Mouse (Mus musculus) kidney, postnatal 0 days (tissue): ENCODE results near the gene Adam33. TPM values are rescaled to one million over a fixed set of nuclear protein-coding genes. Genes with fewer than 3 reads are reported as not detected.

Source experiments
- ATAC-seq: fragments of 200-750 bp; cut with Nextera tagmentation; replicated peaks from 2 replicates; pipeline ENCODE4 v1.8.0; 2017; ENCODE audit warnings: low read depth, moderate number of reproducible peaks, moderate TSS enrichment, moderate library complexity; ENCODE audit not compliant: low FRiP score
- DNase-seq: peaks from one replicate; pipeline ENCODE4 v3.0.0-alpha.2; 2016; ENCODE audit warnings: low spot score
- H3K27ac ChIP-seq: fragments of 300-500 bp; sonication (generic); 2 replicates; pipeline ENCODE4 v1.5.1; 2014; ENCODE audit warnings: mild to moderate bottlenecking
- H3K27me3 ChIP-seq: fragments of 300-500 bp; sonication (generic); 2 replicates; pipeline ENCODE4 v1.6.1; 2014; ENCODE audit warnings: low read length, mixed read lengths; ENCODE audit not compliant: insufficient read depth
- H3K36me3 ChIP-seq: fragments of 300-500 bp; sonication (generic); 2 replicates; pipeline ENCODE4 v1.6.1; 2014; ENCODE audit warnings: low read length, mixed read lengths; ENCODE audit not compliant: insufficient read depth
- H3K4me1 ChIP-seq: fragments of 300-500 bp; sonication (generic); replicated peaks from 2 replicates; pipeline ENCODE4 v1.6.1; 2014; ENCODE audit warnings: antibody characterized with exemption, low read length, mixed read lengths; ENCODE audit not compliant: insufficient read depth
- H3K4me2 ChIP-seq: fragments of 300-500 bp; sonication (generic); 2 replicates; pipeline ENCODE4 v1.6.1; 2014; ENCODE audit warnings: mild to moderate bottlenecking, low read length, moderate library complexity, mixed read lengths
- H3K4me3 ChIP-seq: fragments of 300-500 bp; sonication (generic); replicated peaks from 2 replicates; pipeline ENCODE4 v1.5.1; 2014; ENCODE audit warnings: low read depth, low read length
- H3K9ac ChIP-seq: fragments of 300-500 bp; sonication (generic); 2 replicates; pipeline ENCODE4 v1.6.1; 2014; ENCODE audit warnings: low read depth, low read length
- H3K9me3 ChIP-seq: fragments of 300-500 bp; sonication (generic); replicated peaks from 2 replicates; pipeline ENCODE4 v1.6.1; 2016; ENCODE audit warnings: low read length, inconsistent platforms, mixed read lengths
- CTCF ChIP-seq: IDR thresholded peaks from 2 replicates; pipeline ENCODE4 v1.5.1; 2016; ENCODE audit warnings: antibody characterized with exemption, low read depth, mild to moderate bottlenecking, moderate library complexity
- WGBS: fragments of 180-500 bp; shearing (Covaris S2); extraction: QIAGEN DNeasy Blood & Tissue Kit; methylation state at CpG from one replicate; pipeline ENCODE4 v1.1.7; 2014; 5-methylcytosine and 5-hydroxymethylcytosine counted together
- polyA plus RNA-seq: library from polyadenylated mRNA; unstranded; fragments of >200 nt; fragmentation: Nextera tagmentation; extraction: Ambion mirVana; gene quantifications from 2 replicates; pipeline ENCODE4 v1.2.1, GENCODE M21; 2015

Gene Adam33
- polyA plus RNA-seq, 1 experiment from 2014 or later = 1.9 TPM

GRCm38 (mm10) chr2:131061607-131062006 lies 2.0 kb downstream of the Adam33 start:
- H3K36me3 ChIP-seq = no peaks in the 10 kb centered on the region
- H3K4me1 ChIP-seq = peaks cover 4% of the 10 kb centered on the region; the same call in 1 of the 2 replicates
- H3K4me2 ChIP-seq = no peak overlapping the region
- H3K9ac ChIP-seq = no peak overlapping the region
- no peak overlapping the region for H3K4me3 ChIP-seq
- ATAC-seq = no peak
- 65% methylated on average over 5 of the region's 5 CpGs for WGBS
- H3K9me3 ChIP-seq = no peaks in the 10 kb centered on the region
- TF ChIP-seq CTCF = no peak
- 0 out of 2 replicates have a peak, but pooled peaks cover 3% of the 10 kb centered on the region for H3K27me3 ChIP-seq
- DNase-seq = no peak
- no peak overlapping the region for H3K27ac ChIP-seq

DNA sequence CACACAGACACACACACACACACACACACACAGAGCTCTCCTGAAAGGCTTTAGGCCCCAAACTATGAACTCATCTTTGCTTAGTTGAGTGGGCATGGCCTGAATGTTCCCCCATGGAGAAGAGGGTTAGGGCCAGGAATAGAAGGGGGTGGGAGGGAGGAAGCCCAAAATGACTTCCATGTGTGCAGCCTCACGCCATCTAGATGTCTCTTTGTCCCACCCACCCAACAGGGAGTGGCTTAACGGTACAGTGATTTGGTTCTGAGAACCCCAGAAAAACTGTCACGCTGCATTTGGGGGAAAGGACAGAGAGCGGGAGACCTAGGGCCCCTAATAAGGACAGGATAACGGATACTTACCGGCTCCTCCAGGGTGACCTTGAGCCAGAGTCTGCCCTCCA lies 2.8 kb downstream of the Adam33 start:
- H3K4me2 ChIP-seq = no peak overlapping the region
- TF ChIP-seq CTCF = no peak
- H3K4me3 ChIP-seq = no peak overlapping the region
- no peak for DNase-seq
- no peaks in the 10 kb centered on the region for H3K36me3 ChIP-seq
- H3K27ac ChIP-seq = no peak overlapping the region
- no peak for ATAC-seq
- no peaks in the 10 kb centered on the region for H3K9me3 ChIP-seq
- 0 out of 2 replicates have a peak, but pooled peaks cover 3% of the 10 kb centered on the region for H3K27me3 ChIP-seq
- 57% methylated on average over 6 of the region's 6 CpGs for WGBS
- peaks cover 11% of the 10 kb centered on the region; the same call in 1 of the 2 replicates for H3K4me1 ChIP-seq
- no peak overlapping the region for H3K9ac ChIP-seq

- WGBS = 31% methylated on average over 9 of the region's 9 CpGs
- H3K27ac ChIP-seq = 0 out of 2 replicates have a peak overlapping the region, but pooled peaks have one; percentile 42
- peaks cover 12% of the 10 kb centered on the region; the same call in 1 of the 2 replicates for H3K4me1 ChIP-seq
- no peak for ATAC-seq
- H3K9me3 ChIP-seq = no peaks in the 10 kb centered on the region
- DNase-seq = peak; percentile 55
- H3K4me2 ChIP-seq = no peak overlapping the region
- no peak overlapping the region for H3K9ac ChIP-seq
- TF ChIP-seq CTCF = no peak
- peaks cover 7% of the 10 kb centered on the region for H3K27me3 ChIP-seq
- H3K36me3 ChIP-seq = no peaks in the 10 kb centered on the region
- no peak overlapping the region for H3K4me3 ChIP-seq
Measured at GRCm38 (mm10) chr2:131059781-131060540, 3.7 kb downstream of the Adam33 start.

- no peak overlapping the region for H3K4me2 ChIP-seq
- no peak overlapping the region for H3K27ac ChIP-seq
- 25% methylated on average over 1 of the region's 1 CpGs for WGBS
- H3K4me3 ChIP-seq = no peak overlapping the region
- TF ChIP-seq CTCF = no peak
- no peaks in the 10 kb centered on the region for H3K36me3 ChIP-seq
- DNase-seq = peak; percentile 51
- peaks cover 12% of the 10 kb centered on the region; the same call in 1 of the 2 replicates for H3K4me1 ChIP-seq
- H3K9ac ChIP-seq = no peak overlapping the region
- peaks cover 12% of the 10 kb centered on the region for H3K27me3 ChIP-seq
- no peaks in the 10 kb centered on the region for H3K9me3 ChIP-seq
- ATAC-seq = no peak
Measured at GRCm38 (mm10) chr2:131059377-131059776, 4.2 kb downstream of the Adam33 start.

DNA sequence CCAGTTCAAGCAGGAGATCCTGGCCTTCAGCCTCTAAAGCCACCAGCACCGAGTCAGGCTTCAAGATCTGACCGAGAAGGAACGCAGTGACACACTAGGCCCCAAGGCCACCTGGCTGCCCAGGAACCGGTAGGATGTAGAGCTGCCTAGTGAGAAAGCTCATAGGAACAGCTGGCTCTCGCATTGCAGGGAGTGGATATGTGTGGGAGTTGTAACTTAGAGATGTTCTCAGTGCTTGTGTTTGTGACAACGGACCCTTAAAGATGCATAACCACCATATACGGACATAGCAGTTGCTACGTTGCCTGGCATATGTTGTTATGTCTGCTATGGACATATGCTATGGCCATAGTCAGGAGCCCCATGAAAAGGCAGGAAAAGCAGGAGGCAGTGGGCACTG lies 4.9 kb downstream of the Adam33 start:
- no peak overlapping the region for H3K4me3 ChIP-seq
- WGBS = 81% methylated on average over 8 of the region's 8 CpGs
- no peak for ATAC-seq
- H3K27me3 ChIP-seq = peaks cover 19% of the 10 kb centered on the region
- H3K4me1 ChIP-seq = peaks cover 18% of the 10 kb centered on the region; the same call in 1 of the 2 replicates
- no peak overlapping the region for H3K27ac ChIP-seq
- H3K9ac ChIP-seq = no peak overlapping the region
- H3K36me3 ChIP-seq = no peaks in the 10 kb centered on the region
- TF ChIP-seq CTCF = no peak
- no peak overlapping the region for H3K4me2 ChIP-seq
- H3K9me3 ChIP-seq = no peaks in the 10 kb centered on the region
- no peak for DNase-seq

DNA sequence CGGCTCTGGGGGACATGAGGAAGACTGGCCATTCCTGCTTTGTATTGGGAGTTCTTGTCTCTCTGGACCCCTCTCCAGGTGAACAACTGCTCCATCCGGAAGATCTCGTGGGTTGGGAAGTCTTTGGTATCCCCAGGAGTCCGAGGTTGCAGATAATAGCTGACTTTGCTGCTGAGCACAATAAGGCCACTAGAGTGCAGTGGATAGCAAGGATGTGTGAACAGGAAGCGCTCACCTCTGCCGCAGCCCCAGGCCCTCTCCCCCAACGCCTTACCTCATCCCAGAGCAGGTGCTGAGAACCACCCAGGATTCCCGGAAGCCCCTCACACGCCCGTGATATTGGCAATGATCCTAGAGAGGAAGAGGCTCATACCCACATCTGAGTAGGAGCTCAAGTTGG lies 7.4 kb downstream of the Adam33 start:
- Histone ChIP-seq H3K36me3 (no peaks in the 10 kb centered on the region), H3K4me1 (peaks cover 18% of the 10 kb centered on the region; the same call in 1 of the 2 replicates), H3K27ac (no peak overlapping the region), H3K9me3 (no peaks in the 10 kb centered on the region), H3K4me3 (0 out of 2 replicates have a peak overlapping the region, but pooled peaks have one; percentile 1), H3K27me3 (peaks cover 22% of the 10 kb centered on the region), H3K9ac (no peak overlapping the region), H3K4me2 (peak overlapping the region; percentile 28)
- 0 out of 2 replicates have a peak, but pooled peaks have one; percentile 15 for ATAC-seq
- WGBS = 3% methylated on average over 10 of the region's 10 CpGs
- TF ChIP-seq CTCF = peak; percentile 76
- peak; percentile 83 for DNase-seq
